Mouse (Mus musculus) MEL (cell line): Measurements from ENCODE around the gene Angptl8. TPM values are rescaled to one million over a fixed set of nuclear protein-coding genes. Genes with fewer than 3 reads are reported as not detected.
A peak's percentile ranks its signal among the peaks of the same experiment; 100 is the strongest.
"Not testable (repeated sequence)": the region's sequence is repeated elsewhere in the genome, so short reads cannot be mapped to it uniquely, and the experiment has no call there.

Source experiments
- DNase-seq: peaks from one replicate; pipeline ENCODE4 v3.0.0; 2011; ENCODE audit warnings: low read depth, low spot score
- H3K27ac ChIP-seq: 2 replicates; pipeline ENCODE4 v1.5.1; 2012; ENCODE audit warnings: low read depth, mild to moderate bottlenecking, control low read depth, low read length, moderate library complexity; ENCODE audit not compliant: control insufficient read depth
- H3K27me3 ChIP-seq, 2 experiments: fragments of 150-350 bp in 1 of 2; sonication (generic) in 1 of 2; 2 replicates each; pipeline ENCODE4 v1.6.1; 2012; ENCODE audit warnings: low read length in 2 of 2, mild to moderate bottlenecking in 2 of 2, improper control_type of control experiment in 1 of 2, moderate library complexity in 1 of 2; ENCODE audit not compliant: insufficient read depth in 2 of 2, control insufficient read depth in 1 of 2
- H3K36me3 ChIP-seq, 2 experiments: 2 replicates each; pipeline ENCODE4 v1.6.1; 2012 to 2014; ENCODE audit warnings: low read length in 2 of 2, improper control_type of control experiment in 1 of 2, inconsistent platforms in 1 of 2, mild to moderate bottlenecking in 1 of 2; ENCODE audit not compliant: insufficient read depth in 2 of 2, control insufficient read depth in 1 of 2
- H3K4me1 ChIP-seq, 2 experiments: fragments of 150-350 bp in 1 of 2; sonication (generic) in 1 of 2; 2 replicates each; pipeline ENCODE4 v1.6.1; 2012; ENCODE audit warnings: low read length in 2 of 2, improper control_type of control experiment in 1 of 2, mild to moderate bottlenecking in 1 of 2; ENCODE audit not compliant: insufficient read depth in 2 of 2, control insufficient read depth in 1 of 2
- H3K4me3 ChIP-seq, 2 experiments: fragments of 150-350 bp in 1 of 2; sonication (generic) in 1 of 2; 2 replicates each; pipeline ENCODE4 v1.5.1; 2012; ENCODE audit warnings: low read depth in 2 of 2, low read length in 2 of 2, mild to moderate bottlenecking in 2 of 2, moderate library complexity in 2 of 2, control low read depth in 1 of 2, improper control_type of control experiment in 1 of 2; ENCODE audit not compliant: control insufficient read depth in 1 of 2, insufficient read depth in 1 of 2
- H3K79me2 ChIP-seq: 2 replicates; pipeline ENCODE4 v1.6.1; 2012; ENCODE audit warnings: mild to moderate bottlenecking, low read length, moderate library complexity; ENCODE audit not compliant: control insufficient read depth, poor library complexity, insufficient read depth
- H3K9ac ChIP-seq: 2 replicates; pipeline ENCODE4 v1.6.1; 2012; ENCODE audit warnings: low read depth, mild to moderate bottlenecking, control low read depth, low read length, moderate library complexity; ENCODE audit not compliant: control insufficient read depth, poor library complexity, severe bottlenecking
- H3K9me3 ChIP-seq: fragments of 150-350 bp; sonication (generic); replicated peaks from 2 replicates; pipeline ENCODE4 v1.6.1; 2012; ENCODE audit warnings: mild to moderate bottlenecking, low read length, improper control_type of control experiment, moderate library complexity; ENCODE audit not compliant: insufficient read depth
- CTCF ChIP-seq, 3 experiments: IDR thresholded peaks in 2 of 3; conservative IDR thresholded peaks in 1 of 3; 2 replicates each; pipeline ENCODE4 v1.5.1; 2011 to 2012; ENCODE audit warnings: low read length in 3 of 3, low read depth in 2 of 3, mild to moderate bottlenecking in 2 of 3, improper control_type of control experiment in 1 of 3, inconsistent platforms in 1 of 3, mixed read lengths in 1 of 3, moderate library complexity in 1 of 3; ENCODE audit not compliant: control insufficient read depth in 1 of 3, insufficient read depth in 1 of 3, poor library complexity in 1 of 3, severe bottlenecking in 1 of 3
- ELF1 ChIP-seq: IDR thresholded peaks from 2 replicates; pipeline ENCODE4 v1.6.1; 2014; ENCODE audit warnings: low read depth, mild to moderate bottlenecking, inconsistent platforms, low read length, improper control_type of control experiment, moderate library complexity
- GABPA ChIP-seq: IDR thresholded peaks from 2 replicates; pipeline ENCODE4 v1.6.1; 2012; ENCODE audit warnings: low read depth, mild to moderate bottlenecking, inconsistent platforms, low read length, improper control_type of control experiment, moderate library complexity
- MEF2A ChIP-seq: IDR thresholded peaks from 2 replicates; pipeline ENCODE4 v1.6.1; 2014; ENCODE audit warnings: low read depth, mild to moderate bottlenecking, inconsistent platforms, low read length, improper control_type of control experiment; ENCODE audit not compliant: poor library complexity, insufficient replicate concordance, severe bottlenecking; ENCODE audit errors: extremely low read depth
- POLR2AphosphoS2 ChIP-seq: IDR thresholded peaks from 2 replicates; pipeline ENCODE4 v1.6.1; 2011; ENCODE audit warnings: low read length, improper control_type of control experiment
- RAD21 ChIP-seq: IDR thresholded peaks from 2 replicates; pipeline ENCODE4 v1.6.1; 2011; ENCODE audit warnings: mild to moderate bottlenecking, low read depth, low read length, improper control_type of control experiment
- SMC3 ChIP-seq: IDR thresholded peaks from 2 replicates; pipeline ENCODE4 v1.6.1; 2011; ENCODE audit warnings: low read depth, low read length, improper control_type of control experiment
- TCF12 ChIP-seq: IDR thresholded peaks from 2 replicates; pipeline ENCODE4 v1.6.1; 2014; ENCODE audit warnings: low read depth, mild to moderate bottlenecking, inconsistent platforms, low read length, improper control_type of control experiment, moderate library complexity
- USF1 ChIP-seq: IDR thresholded peaks from 2 replicates; pipeline ENCODE4 v1.6.1; 2014; ENCODE audit warnings: low read depth, mild to moderate bottlenecking, inconsistent platforms, low read length, improper control_type of control experiment, moderate library complexity
- ZNF384 ChIP-seq: IDR thresholded peaks from 2 replicates; pipeline ENCODE4 v1.6.1; 2012; ENCODE audit warnings: low read depth, mild to moderate bottlenecking, inconsistent platforms, low read length, improper control_type of control experiment
- polyA plus RNA-seq, 2 experiments: library from polyadenylated mRNA; stranded (reverse) in 1 of 2; unstranded in 1 of 2; fragments of >175 nt in 1 of 2; fragments of >200 nt in 1 of 2; gene quantifications; 2 replicates each; pipeline versions ENCODE4 v1.2.1 to v1.2.4; 2012; ENCODE audit warnings: low replicate concordance in 2 of 2, low read depth in 1 of 2; ENCODE audit not compliant: insufficient read length in 2 of 2, insufficient read depth in 1 of 2, missing spikeins in 1 of 2
- total RNA-seq: library from RNA; depleted of rRNA; stranded (reverse); fragments of 300-350 nt; gene quantifications from 2 replicates; pipeline ENCODE4 v1.2.3, GENCODE M21; 2012

Gene Angptl8
- total and polyA plus RNA-seq, 3 experiments: 0.25 TPM; not detected in 2

DNA sequence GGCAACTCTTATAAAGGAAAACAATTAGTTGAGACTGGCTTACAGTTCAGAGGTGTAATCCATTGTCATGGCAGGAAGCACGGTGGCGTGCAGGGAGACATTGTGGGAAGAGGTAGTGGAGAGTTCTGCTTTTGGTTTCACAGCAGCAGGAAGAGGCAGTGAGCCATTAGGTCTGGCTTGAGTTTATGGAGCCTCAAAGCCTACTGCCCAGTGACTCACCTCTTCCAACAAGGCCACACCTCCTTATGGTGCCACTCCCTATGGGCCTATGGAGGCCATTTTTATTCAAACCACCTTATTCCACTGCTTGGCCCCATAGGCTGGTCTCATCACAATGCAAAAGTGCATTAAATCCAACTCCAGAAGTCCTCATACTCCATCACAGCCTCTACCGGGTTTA lies 24.3 kb downstream of the Angptl8 start:
- TF ChIP-seq RAD21: no peak
- no peak for TF ChIP-seq CTCF (IDR thresholded peaks at IDR 0.05 in 2 of 3, conservative IDR thresholded peaks at IDR 0.05 in 1 of 3; ENCODE audit: control insufficient read depth in 1 of 3, insufficient read depth in 1 of 3, low read depth in 2 of 3, low read length in 3 of 3, poor library complexity in 1 of 3, severe bottlenecking in 1 of 3)
- no peak for TF ChIP-seq USF1
- no peak for TF ChIP-seq SMC3
- no peak for TF ChIP-seq ELF1
- TF ChIP-seq POLR2AphosphoS2: no peak
- TF ChIP-seq GABPA: no peak
- Histone ChIP-seq H3K27me3 (peaks cover 5 to 8% of the 10 kb centered on the region in 2 experiments), H3K36me3 (no peaks in the 10 kb centered on the region), H3K27ac (no peak overlapping the region), H3K4me1 (no peaks in the 10 kb centered on the region), H3K79me2 (no peaks in the 10 kb centered on the region), H3K9me3 (0 out of 2 replicates have a peak, but pooled peaks cover 2% of the 10 kb centered on the region), H3K9ac (no peak overlapping the region), H3K4me3 (no peak overlapping the region)
- DNase-seq: peak; percentile 46

DNA sequence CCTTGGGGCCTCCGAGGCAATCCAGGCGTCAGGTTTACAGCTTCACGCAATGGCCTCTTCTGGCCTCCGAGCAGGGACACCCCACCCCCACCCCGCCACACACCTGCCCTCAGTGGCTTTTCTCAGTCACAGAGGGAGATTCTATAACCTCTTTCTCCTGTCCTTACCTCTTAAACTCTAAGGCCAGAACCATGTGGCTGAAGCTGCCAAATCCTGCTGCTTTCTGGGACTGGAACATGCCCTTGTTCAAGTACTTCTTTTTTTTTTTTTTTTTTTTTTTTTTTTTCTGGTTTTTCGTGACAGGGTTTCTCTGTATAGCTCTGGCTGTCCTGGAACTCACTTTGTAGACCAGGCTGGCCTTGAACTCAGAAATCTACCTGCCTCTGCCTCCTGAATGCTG lies 25.0 kb downstream of the Angptl8 start:
- not testable (repeated sequence) for H3K9ac ChIP-seq, H3K27ac ChIP-seq
- peak; percentile 75 for TF ChIP-seq ZNF384

DNA sequence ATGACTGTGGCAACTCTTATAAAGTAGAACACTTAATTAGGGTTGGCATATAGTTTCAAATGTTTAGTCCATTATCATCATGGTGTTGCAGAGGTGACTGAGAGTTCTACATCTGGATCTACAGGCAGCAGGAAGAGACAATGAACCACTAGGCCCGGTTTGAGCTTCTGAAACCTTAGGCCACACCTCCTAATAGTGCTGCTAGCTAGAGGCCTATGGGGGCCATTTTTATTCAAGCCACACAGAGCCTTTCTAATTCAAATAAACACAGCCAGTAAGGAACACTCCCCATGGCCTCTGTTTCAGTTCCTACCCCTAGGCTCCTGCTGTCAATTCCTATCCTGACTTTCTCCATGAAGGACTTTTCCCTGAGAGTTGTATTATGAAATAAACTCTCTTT lies 26.9 kb downstream of the Angptl8 start:
- Histone ChIP-seq H3K9me3 (0 out of 2 replicates have a peak, but pooled peaks cover 2% of the 10 kb centered on the region), H3K27me3 (peaks cover 5 to 9% of the 10 kb centered on the region in 2 experiments), H3K27ac (no peak overlapping the region), H3K4me3 (no peak overlapping the region), H3K36me3 (no peaks in the 10 kb centered on the region), H3K9ac (no peak overlapping the region), H3K79me2 (no peaks in the 10 kb centered on the region), H3K4me1 (no peaks in the 10 kb centered on the region)
- DNase-seq: no peak
- TF ChIP-seq MEF2A (no peak), USF1 (no peak), ZNF384 (no peak), ELF1 (no peak), TCF12 (no peak)

More for the DNA sequence above, 25.0 kb downstream of the Angptl8 start:
- not testable (repeated sequence) for DNase-seq, H3K4me3 ChIP-seq, H3K9me3 ChIP-seq, H3K27me3 ChIP-seq, H3K79me2 ChIP-seq, H3K4me1 ChIP-seq, H3K36me3 ChIP-seq
